Mouse (Mus musculus) heart, embryonic 10.5 days (tissue): ENCODE measurements around the gene Cldn14. TPM values are rescaled to one million over a fixed set of nuclear protein-coding genes. Genes with fewer than 3 reads are reported as not detected.
"Not testable (repeated sequence)": the region's sequence is repeated elsewhere in the genome, so short reads cannot be mapped to it uniquely, and the experiment has no call there.

ENCODE experiments used
- DNase-seq: peaks from one replicate; pipeline ENCODE4 v3.0.0-alpha.2; 2017; ENCODE audit warnings: low spot score
- H3K27ac ChIP-seq: fragments of 300-500 bp; sonication (generic); 2 replicates; pipeline ENCODE4 v1.5.1; 2016; ENCODE audit warnings: mild to moderate bottlenecking
- H3K27me3 ChIP-seq: fragments of 300-500 bp; sonication (generic); 2 replicates; pipeline ENCODE4 v1.6.1; 2016; ENCODE audit warnings: mild to moderate bottlenecking; ENCODE audit not compliant: poor library complexity, insufficient read depth, severe bottlenecking
- H3K36me3 ChIP-seq: fragments of 300-500 bp; sonication (generic); 2 replicates; pipeline ENCODE4 v1.6.1; 2016; ENCODE audit warnings: mild to moderate bottlenecking, moderate library complexity
- H3K4me1 ChIP-seq: fragments of 300-500 bp; sonication (generic); 2 replicates; pipeline ENCODE4 v1.6.1; 2016; ENCODE audit warnings: mild to moderate bottlenecking
- H3K4me3 ChIP-seq: fragments of 300-500 bp; sonication (generic); 2 replicates; pipeline ENCODE4 v1.5.1; 2016; ENCODE audit warnings: mild to moderate bottlenecking, moderate library complexity
- H3K9me3 ChIP-seq: fragments of 300-500 bp; sonication (generic); 2 replicates; pipeline ENCODE4 v1.6.1; 2016; ENCODE audit warnings: mild to moderate bottlenecking, moderate library complexity
- WGBS: fragments of 180-500 bp; shearing (Covaris S2); methylation state at CpG from one replicate; pipeline ENCODE4 v1.1.7; 2016; 5-methylcytosine and 5-hydroxymethylcytosine counted together
- polyA plus RNA-seq: library from polyadenylated mRNA; unstranded; fragments of >200 nt; fragmentation: Nextera tagmentation; extraction: Ambion mirVana; gene quantifications from 2 replicates; pipeline ENCODE4 v1.2.1, GENCODE M21; 2016

Gene Cldn14
- polyA plus RNA-seq, 1 experiment from 2014 or later, result not detected

GRCm38 (mm10) chr16:94023352-94024280 is 15.0 kb upstream of the Cldn14 start:
- H3K27ac ChIP-seq, result no peak overlapping the region
- WGBS, result 68% methylated on average over 28 of the region's 28 CpGs
- DNase-seq, result no peak
- 0 out of 2 replicates have a peak, but pooled peaks cover 4% of the 10 kb centered on the region for H3K27me3 ChIP-seq
- no peak overlapping the region for H3K4me3 ChIP-seq
- H3K36me3 ChIP-seq, result no peaks in the 10 kb centered on the region
- H3K4me1 ChIP-seq, result no peaks in the 10 kb centered on the region
- H3K9me3 ChIP-seq, result peaks cover 5% of the 10 kb centered on the region

DNA sequence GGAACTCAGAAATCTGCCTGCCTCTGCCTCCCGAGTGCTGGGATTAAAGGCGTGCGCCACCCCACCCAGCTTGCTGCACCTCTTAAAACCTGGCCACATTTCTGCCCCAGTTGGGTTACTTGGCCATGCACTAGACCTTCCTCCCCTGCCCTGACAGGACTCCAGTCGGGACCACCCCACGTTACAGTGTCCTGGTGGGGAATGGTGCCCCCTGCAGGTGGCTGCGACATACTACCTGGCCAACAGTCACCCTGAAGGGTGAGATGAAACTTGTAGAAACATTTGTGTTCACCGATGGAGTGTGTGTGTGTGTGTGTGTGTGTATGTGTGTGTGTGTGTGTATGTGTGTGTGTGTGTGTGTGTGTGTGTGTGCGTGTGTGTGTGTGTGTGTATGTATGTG is 11.1 kb upstream of the Cldn14 start:
- H3K27ac ChIP-seq, H3K4me3 ChIP-seq, H3K9me3 ChIP-seq, H3K27me3 ChIP-seq, H3K36me3 ChIP-seq, DNase-seq, H3K4me1 ChIP-seq: not testable (repeated sequence)
- WGBS, result 63% methylated on average over 8 of the region's 8 CpGs

DNA sequence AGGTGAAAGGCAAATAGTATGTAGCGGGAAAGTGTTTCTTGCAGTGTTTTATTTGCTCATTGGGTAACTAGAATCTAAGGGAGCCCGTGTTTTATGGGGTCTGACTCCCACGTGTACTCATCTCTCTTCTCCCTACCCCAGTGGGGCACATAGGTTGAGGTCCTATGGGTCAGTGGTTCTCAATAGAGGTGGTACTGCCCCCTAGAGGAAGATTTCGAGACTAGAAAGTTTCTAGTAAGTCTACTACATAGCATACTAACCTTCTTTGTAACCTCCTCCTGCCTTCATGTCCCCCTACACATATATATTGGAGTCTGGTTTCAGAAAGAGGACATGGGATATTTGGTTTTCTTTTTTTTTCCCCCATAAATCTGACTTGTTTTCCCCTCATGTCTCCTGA is 9.3 kb upstream of the Cldn14 start:
- Histone ChIP-seq H3K27ac (no peak overlapping the region), H3K9me3 (no peaks in the 10 kb centered on the region), H3K36me3 (no peaks in the 10 kb centered on the region), H3K4me1 (no peaks in the 10 kb centered on the region), H3K4me3 (no peak overlapping the region), H3K27me3 (0 out of 2 replicates have a peak, but pooled peaks cover 4% of the 10 kb centered on the region)
- WGBS, result 77% methylated on average over 4 of the region's 4 CpGs
- DNase-seq, result no peak

DNA sequence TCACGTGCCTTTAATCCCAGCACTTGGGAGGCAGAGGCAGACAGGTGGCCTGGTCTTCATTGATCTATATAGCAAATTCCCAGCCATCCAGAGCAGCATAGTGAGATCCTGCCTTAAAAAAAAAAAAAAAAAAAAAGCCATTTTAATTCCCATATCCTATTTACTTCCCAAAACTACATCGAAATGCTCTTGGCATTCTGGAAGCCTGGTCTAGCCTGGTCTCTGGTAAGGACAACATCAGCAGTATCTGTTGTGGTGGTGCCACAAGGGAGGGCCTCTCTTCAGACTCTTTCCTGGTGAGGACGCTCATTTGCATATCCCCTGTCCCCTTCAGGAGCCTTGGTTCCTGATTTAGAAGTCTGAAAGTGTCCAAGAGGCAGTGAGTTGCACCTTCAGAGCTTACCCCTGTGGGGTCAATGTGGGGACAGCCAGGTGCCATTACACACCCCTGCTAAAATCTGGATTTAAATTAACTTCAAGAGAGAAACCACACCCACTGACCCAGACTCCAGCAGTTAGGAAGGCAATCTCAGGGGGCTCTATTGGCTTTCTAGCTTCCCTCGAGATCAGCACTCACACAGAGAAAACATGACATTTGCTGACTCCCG is 6.0 kb upstream of the Cldn14 start:
- Histone ChIP-seq H3K27ac (no peak overlapping the region), H3K36me3 (no peaks in the 10 kb centered on the region), H3K9me3 (no peaks in the 10 kb centered on the region), H3K4me1 (no peaks in the 10 kb centered on the region), H3K27me3 (0 out of 2 replicates have a peak, but pooled peaks cover 4% of the 10 kb centered on the region), H3K4me3 (no peak overlapping the region)
- 75% methylated on average over 5 of the region's 5 CpGs for WGBS
- no peak for DNase-seq

DNA sequence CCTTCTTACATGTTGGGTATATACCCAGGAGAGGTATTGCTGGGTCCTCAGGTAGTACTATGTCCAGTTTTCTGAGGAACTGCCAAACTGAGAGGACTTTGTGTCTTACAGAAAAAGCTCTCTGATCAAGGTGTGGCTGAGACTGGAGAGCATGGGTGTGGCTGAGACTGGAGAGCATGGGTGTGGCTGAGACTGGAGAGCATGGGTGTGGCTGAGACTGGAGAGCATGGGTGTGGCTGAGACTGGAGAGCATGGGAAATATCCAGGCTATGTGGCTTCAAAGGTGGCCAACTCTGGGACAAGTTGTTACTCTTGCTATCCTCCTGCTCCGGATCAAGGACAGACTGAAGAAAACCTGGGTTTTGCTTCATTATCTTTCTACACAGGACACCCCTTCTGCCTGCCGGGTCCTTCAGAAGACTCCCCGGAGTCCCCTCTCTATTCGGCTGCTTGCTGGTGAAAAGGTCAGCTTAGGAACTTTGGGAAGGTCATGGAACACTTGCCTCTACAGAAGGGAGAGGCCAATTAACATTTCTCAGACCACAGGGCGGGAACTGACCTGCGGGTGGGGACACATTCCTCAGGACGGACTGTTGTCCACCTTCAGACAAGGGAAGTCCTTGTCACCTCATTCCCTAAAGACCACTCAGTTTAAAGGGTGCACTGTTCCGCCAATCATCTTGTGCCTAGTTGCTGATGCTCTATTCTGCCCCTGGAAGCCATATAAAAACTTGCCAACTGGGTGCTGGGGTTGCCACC is 4.9 kb upstream of the Cldn14 start:
- H3K36me3 ChIP-seq, H3K4me1 ChIP-seq, H3K27me3 ChIP-seq, H3K27ac ChIP-seq, H3K9me3 ChIP-seq, H3K4me3 ChIP-seq, DNase-seq: not testable (repeated sequence)
- WGBS, result 75% methylated on average over 8 of the region's 8 CpGs

GRCm38 (mm10) chr16:94011224-94011623 is 2.6 kb upstream of the Cldn14 start:
- no peak overlapping the region for H3K4me3 ChIP-seq
- H3K27me3 ChIP-seq, result 0 out of 2 replicates have a peak, but pooled peaks cover 9% of the 10 kb centered on the region
- no peak overlapping the region for H3K27ac ChIP-seq
- DNase-seq, result no peak
- H3K4me1 ChIP-seq, result peaks cover 4% of the 10 kb centered on the region; the same call in 1 of the 2 replicates
- no peaks in the 10 kb centered on the region for H3K9me3 ChIP-seq
- no peaks in the 10 kb centered on the region for H3K36me3 ChIP-seq
- 36% methylated on average over 5 of the region's 5 CpGs for WGBS

DNA sequence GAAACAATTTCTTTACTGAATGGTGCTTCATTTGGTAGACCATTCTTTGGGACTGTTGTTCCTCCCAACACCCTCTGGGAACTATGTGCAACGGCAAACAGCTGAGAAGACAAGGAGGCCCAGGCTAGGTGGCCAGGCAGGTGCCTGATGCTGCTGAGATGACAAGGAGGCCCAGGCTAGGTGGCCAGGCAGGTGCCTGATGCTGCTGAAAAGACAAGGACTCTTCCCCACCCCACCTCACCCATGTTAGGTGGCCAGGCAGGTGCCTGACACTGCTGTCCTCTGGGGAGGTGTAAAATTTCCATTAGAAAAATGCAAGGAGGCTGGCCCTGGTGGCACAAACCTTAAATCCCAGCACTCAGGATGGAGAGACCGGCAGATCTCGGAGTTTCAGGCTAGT is 2.0 kb upstream of the Cldn14 start:
- H3K36me3 ChIP-seq, result no peaks in the 10 kb centered on the region
- 72% methylated on average over 3 of the region's 3 CpGs for WGBS

DNA sequence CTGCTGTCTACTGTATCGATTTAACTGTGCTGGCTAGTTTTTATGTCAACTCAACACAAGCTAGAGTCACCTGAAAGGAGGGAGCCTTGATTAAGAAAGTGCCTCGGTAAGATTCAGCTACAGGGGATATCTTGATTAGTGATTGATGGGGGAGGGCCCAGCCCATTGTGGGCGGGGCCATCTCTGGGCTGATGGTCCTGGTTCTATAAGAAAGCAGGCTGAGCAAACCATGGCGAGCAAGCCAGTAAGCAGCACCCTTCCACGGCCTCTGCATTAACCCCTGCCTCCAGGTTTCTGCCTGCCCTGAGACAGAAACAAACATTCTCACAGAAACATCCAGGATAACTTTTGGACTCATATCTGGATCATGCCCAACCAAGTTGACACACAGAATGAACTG is 1.5 kb upstream of the Cldn14 start:
- Histone ChIP-seq H3K27me3 (0 out of 2 replicates have a peak, but pooled peaks cover 9% of the 10 kb centered on the region), H3K36me3 (no peaks in the 10 kb centered on the region), H3K27ac (no peak overlapping the region), H3K9me3 (no peaks in the 10 kb centered on the region), H3K4me1 (peaks cover 4% of the 10 kb centered on the region; the same call in 1 of the 2 replicates), H3K4me3 (no peak overlapping the region)
- WGBS, result 68% methylated on average over 5 of the region's 5 CpGs
- DNase-seq, result no peak

More for the DNA sequence above, 2.0 kb upstream of the Cldn14 start:
- H3K4me1 ChIP-seq, result peaks cover 4% of the 10 kb centered on the region; the same call in 1 of the 2 replicates
- H3K9me3 ChIP-seq, result no peaks in the 10 kb centered on the region
- H3K4me3 ChIP-seq, result no peak overlapping the region
- no peak for DNase-seq
- H3K27ac ChIP-seq, result no peak overlapping the region
- 0 out of 2 replicates have a peak, but pooled peaks cover 9% of the 10 kb centered on the region for H3K27me3 ChIP-seq

DNA sequence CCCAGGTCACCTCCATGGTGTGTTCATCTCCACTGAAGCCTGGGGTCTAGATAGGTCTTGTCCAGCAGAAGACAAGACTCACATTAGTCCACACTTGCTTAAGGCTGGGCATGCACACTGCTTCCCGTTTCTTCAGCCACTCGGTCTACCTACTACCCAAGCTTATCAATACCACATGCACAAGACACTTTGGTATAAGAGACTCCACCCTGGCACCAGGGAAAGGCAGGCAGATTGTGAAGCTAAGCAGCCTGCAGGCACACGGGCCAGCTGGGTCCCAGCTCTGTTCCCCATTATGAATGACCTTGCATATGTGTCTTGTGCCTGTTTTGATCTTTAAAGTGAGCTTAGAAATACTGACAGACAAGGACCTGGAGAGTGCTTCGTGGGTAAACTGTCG is 719 bp upstream of the Cldn14 start:
- Histone ChIP-seq H3K9me3 (no peaks in the 10 kb centered on the region), H3K27ac (no peak overlapping the region), H3K27me3 (0 out of 2 replicates have a peak, but pooled peaks cover 9% of the 10 kb centered on the region), H3K4me1 (peaks cover 4% of the 10 kb centered on the region; the same call in 1 of the 2 replicates), H3K4me3 (no peak overlapping the region), H3K36me3 (no peaks in the 10 kb centered on the region)
- 73% methylated on average over 5 of the region's 5 CpGs for WGBS
- DNase-seq, result no peak

DNA sequence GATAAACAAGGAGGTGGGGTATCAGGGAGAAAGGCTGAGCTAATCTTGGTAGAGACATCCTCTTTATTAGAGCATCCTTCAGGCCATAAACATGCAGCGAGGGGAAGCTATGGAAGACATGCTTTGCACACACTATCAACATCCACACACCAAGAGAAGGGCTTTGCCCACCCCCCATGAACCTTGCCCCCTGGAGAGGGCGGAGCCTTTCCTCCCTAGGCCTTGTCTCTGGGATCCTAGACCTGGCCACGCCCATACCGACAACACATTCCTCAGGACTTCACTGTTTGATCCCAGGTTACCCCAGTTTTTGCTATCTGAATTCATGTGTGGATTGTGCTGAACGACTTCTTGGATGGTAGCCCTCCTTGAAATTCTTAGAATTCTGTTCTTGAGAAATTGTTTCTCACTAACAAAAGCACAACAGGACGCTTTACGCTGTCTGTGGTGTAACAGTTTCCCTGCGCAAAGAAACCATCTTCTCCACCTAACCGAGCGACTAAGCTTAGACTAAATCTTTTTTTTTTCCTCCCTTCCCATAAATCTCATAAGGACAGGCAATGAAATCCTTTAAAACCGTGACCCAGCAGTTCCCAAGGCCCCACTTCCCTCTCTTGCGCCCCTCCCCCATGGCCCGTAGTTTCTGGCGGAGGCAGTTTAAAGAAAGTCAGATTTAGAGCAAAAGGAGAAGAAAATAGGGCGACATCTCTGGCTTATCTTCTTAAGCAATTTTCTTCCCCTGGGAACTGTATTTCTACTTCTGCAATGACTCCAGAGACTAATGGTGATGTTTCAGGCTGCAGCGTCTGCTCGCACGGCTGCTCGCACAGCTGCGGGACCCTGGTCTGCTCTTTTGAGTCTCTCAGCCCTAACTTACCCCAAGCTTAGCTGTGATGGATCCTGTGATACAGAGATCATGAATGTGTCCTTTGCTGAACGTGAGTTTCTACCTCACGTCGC is 1.7 kb downstream of the Cldn14 start:
- Histone ChIP-seq H3K27me3 (0 out of 2 replicates have a peak, but pooled peaks cover 9% of the 10 kb centered on the region), H3K9me3 (no peaks in the 10 kb centered on the region), H3K4me3 (no peak overlapping the region), H3K4me1 (peaks cover 4% of the 10 kb centered on the region; the same call in 1 of the 2 replicates), H3K27ac (no peak overlapping the region), H3K36me3 (no peaks in the 10 kb centered on the region)
- WGBS, result 62% methylated on average over 23 of the region's 23 CpGs
- no peak for DNase-seq

- Histone ChIP-seq H3K27me3 (0 out of 2 replicates have a peak, but pooled peaks cover 4% of the 10 kb centered on the region), H3K36me3 (no peaks in the 10 kb centered on the region), H3K4me3 (no peak overlapping the region), H3K27ac (no peak overlapping the region), H3K9me3 (no peaks in the 10 kb centered on the region), H3K4me1 (peaks cover 4% of the 10 kb centered on the region; the same call in 1 of the 2 replicates)
- WGBS, result 78% methylated on average over 6 of the region's 6 CpGs
- no peak for DNase-seq
Measured at GRCm38 (mm10) chr16:94003478-94003877, 5.2 kb downstream of the Cldn14 start.

GRCm38 (mm10) chr16:94001366-94001765 is 7.3 kb downstream of the Cldn14 start:
- 76% methylated on average over 6 of the region's 6 CpGs for WGBS
- Histone ChIP-seq H3K4me3 (no peak overlapping the region), H3K4me1 (no peaks in the 10 kb centered on the region), H3K9me3 (no peaks in the 10 kb centered on the region), H3K36me3 (no peaks in the 10 kb centered on the region), H3K27ac (no peak overlapping the region), H3K27me3 (no peaks in the 10 kb centered on the region)
- no peak for DNase-seq
